Mouse (Mus musculus): ENCODE results near the gene Rnf186.

The Rnf186 gene

DNA sequence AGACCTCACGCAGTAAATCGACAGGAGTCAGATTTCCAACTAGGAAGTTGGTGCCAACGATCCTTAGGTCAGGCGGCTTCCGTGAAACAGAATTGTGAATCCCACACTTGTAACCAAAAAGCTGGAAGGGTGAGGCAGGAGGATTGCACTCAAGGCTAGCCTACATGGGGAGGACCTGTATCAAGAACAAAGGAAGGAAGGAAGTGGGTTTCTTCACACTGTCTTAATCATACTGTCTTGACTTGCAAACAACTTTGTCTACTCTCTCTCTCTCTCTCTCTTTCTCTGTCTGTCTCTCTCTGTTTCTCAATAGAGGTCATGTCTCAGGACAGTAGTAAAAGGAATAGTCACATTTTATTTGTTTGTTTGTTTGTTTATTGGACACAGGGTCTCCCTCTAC lies 4.2 kb upstream of the Rnf186 start:
- ChIA-PET CTCF (interaction anchor here in 1 of 4 experiments (0.9 kb wide), 1 partner anchor 19 kb away, joined by 4 read pairs; no protein-coding TSS in a partner anchor), POLR2A (interaction anchor here in 2 of 4 experiments (0.9 to 1.9 kb wide), 2 partner anchors 9 to 11 kb away, joined by 3 to 8 read pairs; no protein-coding TSS in a partner anchor)

DNA sequence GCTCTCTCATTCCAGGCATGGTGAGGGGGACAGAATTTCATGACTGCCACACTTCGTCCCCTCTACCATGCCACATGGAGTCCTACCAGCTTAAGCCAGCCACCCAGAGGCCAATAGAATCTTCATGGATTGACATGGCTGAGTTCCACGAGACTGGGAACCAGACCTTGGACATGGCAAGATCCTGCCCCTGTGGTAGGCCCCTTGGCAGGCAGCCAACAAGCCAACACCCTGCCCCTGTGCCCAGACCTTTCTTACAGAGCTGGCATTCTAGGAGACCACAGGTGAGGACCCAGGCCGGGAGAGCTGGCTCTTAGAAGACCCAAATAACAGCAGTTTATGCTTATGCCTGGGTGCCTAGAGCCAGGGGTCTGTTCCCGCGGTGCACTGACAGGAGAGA lies 1.0 kb upstream of the Rnf186 start:
- POLR2A ChIA-PET = interaction anchor here in 2 of 4 experiments (0.6 to 1.0 kb wide), 2 partner anchors 40 to 63 kb away, joined by 3 read pairs; no protein-coding TSS in a partner anchor
- CTCF ChIA-PET = interaction anchor here in 3 of 4 experiments (0.5 to 1.5 kb wide), 8 partner anchors 22 to 207 kb away, joined by 3 to 4 read pairs (median 3); no protein-coding TSS in a partner anchor

DNA sequence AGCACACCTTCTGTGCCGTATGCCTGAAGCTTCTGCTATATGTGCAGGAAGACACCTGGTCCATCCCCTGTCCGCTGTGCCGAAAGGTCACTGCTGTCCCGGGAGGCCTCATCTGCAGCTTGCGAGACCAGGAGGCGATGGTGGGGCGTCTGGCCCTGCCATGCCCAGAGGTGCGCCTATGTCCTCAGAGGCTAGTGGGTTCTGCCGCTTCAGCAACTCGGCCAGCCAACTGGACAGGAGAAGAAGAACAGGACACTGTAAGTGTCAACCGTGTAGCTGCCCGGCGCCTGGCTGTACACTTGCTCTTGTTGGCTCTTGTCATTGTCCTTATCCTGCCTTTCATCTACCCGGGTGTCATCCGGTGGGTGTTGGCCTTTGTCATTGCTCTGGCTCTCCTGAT lies 573 bp downstream of the Rnf186 start:
- CTCF ChIA-PET = interaction anchor here in 1 of 4 experiments (1.4 to 1.5 kb wide), 2 partner anchors 23 to 45 kb away, joined by 3 to 4 read pairs; no protein-coding TSS in a partner anchor
- POLR2A ChIA-PET = interaction anchor here in 1 of 4 experiments (0.5 to 0.7 kb wide), 2 partner anchors 40 to 356 kb away, joined by 3 read pairs; no protein-coding TSS in a partner anchor

DNA sequence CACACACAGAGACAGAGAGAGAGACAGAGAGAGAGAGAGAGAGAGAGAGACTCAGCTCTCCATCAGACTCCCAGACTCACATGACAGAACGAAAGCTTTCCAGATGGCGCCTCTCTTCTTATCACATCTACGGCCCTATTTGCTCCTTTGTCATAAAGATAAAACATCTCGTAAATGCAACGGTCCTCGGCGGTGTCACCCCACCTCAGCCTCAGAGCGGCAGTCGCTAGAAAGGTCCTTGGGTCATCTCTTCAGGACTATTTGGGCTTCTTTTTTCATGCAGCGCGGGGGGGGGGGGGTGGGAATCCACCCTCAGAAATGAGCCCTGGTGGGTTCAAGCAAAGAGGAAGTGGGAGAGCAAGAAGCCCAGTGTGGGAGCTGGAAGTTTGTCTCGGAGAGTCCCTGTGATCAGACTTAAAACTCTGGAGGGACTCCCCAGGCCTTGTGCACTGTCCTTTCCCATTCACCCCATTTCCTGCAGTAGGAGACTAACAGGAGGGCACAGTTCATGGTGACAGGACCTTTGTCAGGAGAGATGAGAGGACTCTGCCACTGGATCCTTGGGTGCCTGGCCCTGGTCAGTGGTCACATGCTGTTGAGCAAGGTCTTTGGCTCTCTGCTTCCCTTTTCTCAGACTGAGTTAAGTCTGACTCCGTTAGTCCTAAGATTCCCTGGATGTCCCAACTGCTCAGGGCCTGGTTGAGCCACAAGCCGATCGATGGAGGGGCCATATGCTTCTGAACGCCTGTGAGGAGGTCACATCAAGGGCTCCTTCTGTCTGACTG lies 2.1 kb downstream of the Rnf186 start:
- CTCF ChIA-PET = interaction anchor here in 1 of 4 experiments (0.6 to 0.7 kb wide), 2 partner anchors 526 to 588 kb away, joined by 3 read pairs; no protein-coding TSS in a partner anchor

DNA sequence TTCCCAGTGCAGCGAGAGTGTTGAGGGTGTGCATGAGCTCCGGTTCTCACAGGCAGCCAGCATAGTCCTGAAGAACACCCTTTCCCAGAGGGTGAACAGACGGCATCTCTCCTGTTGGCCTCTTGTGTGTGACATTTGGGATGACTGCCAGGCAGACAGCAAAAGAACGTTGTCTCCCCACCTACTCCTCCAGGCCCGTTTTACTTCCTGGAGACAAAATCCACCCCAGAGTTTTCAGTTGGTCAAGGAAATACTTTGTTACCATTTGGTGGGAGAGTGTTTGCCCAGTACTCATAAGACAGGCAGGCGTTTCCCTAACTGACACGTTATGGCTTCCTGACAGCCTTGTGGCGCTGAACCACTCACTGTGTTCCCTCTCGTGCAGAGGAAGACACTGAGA lies 2.8 kb downstream of the Rnf186 start:
- POLR2A ChIA-PET = interaction anchor here in 1 of 4 experiments (0.5 kb wide), 1 partner anchor 362 kb away, joined by 5 read pairs; no protein-coding TSS in a partner anchor
- CTCF ChIA-PET = no interaction called here

More for the DNA sequence above, 2.1 kb downstream of the Rnf186 start:
- POLR2A ChIA-PET = no interaction called here

DNA sequence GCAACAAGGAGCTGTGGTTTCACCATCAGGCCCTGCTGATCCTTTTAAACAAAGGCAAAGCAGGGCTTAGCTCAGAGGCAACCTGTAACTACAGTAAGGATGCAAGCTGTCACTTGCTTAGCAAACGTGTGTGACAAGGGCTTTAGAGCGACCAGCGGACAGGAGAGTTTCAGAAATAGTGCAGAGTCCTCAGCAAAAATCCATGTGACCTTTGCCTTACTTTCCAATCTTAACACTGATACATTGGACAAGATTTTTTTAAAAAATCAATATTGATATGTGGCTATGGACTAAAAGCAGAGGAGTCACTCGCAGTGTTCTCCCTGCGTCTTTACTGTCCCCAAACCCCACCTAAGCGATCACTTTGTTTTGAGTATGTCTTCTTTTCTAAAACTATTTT lies 4.5 kb downstream of the Rnf186 start:
- ChIA-PET CTCF (interaction anchor here (0.5 to 1.1 kb wide), 10 partner anchors 11 to 1825 kb away, joined by 3 to 7 read pairs (median 3); no protein-coding TSS in a partner anchor), POLR2A (interaction anchor here in 3 of 4 experiments (0.5 to 5.8 kb wide), 42 partner anchors 8 to 599 kb away, joined by 3 to 62 read pairs (median 4); partner anchors contain the start of genes Minos1 (in 1 of the 3) and Otud3 (in 1 of the 3))

DNA sequence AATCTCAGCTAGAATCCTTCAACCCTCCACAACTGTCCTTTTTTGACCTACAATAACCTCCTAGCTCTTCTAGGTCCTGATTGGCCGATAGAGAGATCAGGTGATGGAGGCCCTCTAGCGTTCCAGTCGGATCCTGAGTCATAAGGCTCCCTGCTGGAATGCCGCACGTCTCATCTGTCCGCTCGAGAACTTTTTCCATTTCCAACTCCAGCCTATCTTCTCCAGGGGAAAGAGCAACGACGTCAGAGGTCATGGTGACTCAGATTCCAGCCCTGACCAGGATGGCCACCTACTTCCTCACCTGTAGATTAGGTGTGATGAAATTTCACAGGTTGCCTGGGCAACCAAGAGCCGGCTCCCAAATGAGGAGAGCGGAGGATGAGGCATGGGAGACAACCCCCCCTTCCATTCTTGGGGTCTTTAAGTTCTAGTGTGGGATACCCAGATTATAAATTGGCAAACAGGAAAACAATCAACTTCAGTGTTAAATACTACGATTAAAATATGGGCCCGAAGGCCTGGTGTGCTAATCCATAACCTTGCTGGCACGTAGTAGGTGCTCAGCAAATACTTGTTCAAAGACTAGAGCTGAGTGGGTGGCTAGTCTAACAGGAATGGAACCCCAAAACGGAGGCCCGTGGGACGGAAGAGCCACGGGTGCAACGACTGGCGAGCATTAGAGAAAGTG lies 5.4 kb downstream of the Rnf186 start:
- POLR2A ChIA-PET = interaction anchor here in 3 of 4 experiments (0.5 to 5.8 kb wide), 51 partner anchors 8 to 599 kb away, joined by 3 to 62 read pairs (median 4); partner anchors contain the start of genes Minos1 (in 1 of the 3) and Otud3 (in 1 of the 3)
- CTCF ChIA-PET = interaction anchor here (0.6 to 1.4 kb wide), 11 partner anchors 23 to 1824 kb away, joined by 3 to 5 read pairs (median 3); no protein-coding TSS in a partner anchor

DNA sequence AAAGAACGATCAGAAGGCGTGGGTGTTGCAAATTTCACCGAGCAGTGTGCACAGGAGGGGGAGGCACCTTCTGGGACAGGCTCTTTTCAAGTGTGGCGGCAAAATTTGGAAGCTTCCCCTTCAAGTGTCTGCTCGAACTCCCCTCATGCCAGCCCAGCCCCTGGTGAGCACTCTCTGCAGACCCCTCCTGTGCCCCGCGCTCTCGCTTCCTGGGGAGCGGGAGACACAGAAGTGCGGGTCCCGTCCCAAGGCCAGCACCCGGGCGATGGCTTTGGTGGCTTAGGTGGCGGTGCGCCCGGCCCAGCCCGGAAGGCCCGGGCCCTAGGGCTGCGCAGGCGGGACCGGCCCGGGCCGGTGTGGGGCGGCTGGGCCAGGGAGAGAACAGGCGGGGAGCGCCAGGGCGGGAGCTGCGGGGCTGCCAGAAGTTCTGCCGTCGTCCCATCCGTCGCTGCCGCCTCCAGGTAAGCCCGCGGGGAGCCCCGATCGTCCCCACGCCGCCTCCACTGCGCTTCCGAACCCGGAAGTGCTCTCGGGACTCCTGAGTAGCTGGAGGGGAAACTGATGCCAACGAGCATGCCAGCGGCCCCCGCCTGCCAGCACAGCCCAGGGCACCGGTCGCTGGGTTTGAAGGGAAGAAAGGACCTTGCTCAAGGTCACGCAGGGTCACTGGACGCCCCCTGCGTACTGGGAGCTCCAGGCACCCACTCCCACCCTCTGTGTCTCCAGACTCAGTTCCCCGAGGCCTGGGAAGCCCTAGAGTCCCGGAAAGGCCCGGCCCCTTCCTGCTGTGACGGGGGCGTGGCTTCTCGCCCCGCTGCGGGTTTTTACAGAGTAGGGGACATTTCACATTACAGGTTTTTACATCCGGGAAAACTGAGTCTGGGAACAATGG lies 6.2 kb downstream of the Rnf186 start, which contains the start of gene Tmco4:
Gene Tmco4, plus strand, starts transcription at position 62 of the 892 bp plus-strand sequence.
- ChIA-PET CTCF (interaction anchor here in 3 of 4 experiments (0.6 to 1.4 kb wide), 7 partner anchors 30 to 279 kb away, joined by 3 to 5 read pairs (median 4); no protein-coding TSS in a partner anchor), POLR2A (interaction anchor here in 3 of 4 experiments (0.5 to 5.8 kb wide), 31 partner anchors 8 to 851 kb away, joined by 3 to 62 read pairs (median 5); partner anchors contain the start of genes Capzb (in 1 of the 3) and Minos1 (in 1 of the 3))

DNA sequence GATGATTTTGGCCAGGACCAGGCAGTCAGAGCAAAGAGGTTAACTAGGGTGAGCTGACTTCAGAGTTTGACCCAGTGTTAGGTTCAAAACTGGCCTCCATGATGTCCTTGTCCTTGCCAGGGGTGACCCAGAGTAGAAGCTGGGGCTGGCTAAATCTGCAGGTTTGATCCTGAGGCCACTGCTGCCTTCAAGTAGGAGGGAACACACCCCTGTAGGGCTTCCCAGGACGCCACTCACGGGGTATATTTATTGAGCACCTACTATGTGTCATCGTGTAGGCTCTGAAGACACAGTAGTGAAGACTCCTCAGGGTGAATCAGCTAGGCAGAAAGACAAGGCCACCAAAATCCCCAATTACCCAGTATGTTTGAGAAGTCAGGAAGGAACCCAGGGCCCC lies 6.8 kb downstream of the Rnf186 start:
- POLR2A ChIA-PET = interaction anchor here in 3 of 4 experiments (0.5 to 5.8 kb wide), 24 partner anchors 8 to 851 kb away, joined by 3 to 62 read pairs (median 5); partner anchors contain the start of genes Capzb (in 1 of the 3) and Minos1 (in 1 of the 3)
- CTCF ChIA-PET = interaction anchor here in 2 of 4 experiments (0.6 to 1.4 kb wide), 6 partner anchors 30 to 278 kb away, joined by 3 to 5 read pairs (median 4); no protein-coding TSS in a partner anchor

DNA sequence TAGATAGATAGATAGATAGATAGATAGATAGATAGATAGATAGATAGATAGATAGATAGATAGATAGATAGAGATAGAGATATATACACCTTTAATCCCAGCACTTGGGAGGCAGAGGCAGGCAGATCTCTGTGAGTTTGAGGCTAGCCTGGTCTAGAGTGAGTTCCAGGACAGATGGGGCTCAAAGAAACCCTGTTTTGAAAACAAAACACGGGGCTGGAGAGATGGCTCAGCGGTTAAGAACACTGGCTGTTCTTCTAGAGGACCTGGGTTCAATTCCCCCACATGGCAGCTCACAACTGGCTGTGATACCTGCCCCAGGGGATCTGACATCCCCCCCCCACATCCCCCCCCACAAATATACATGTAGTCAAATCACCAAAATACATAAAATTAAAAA lies 7.6 kb downstream of the Rnf186 start:
- ChIA-PET POLR2A (interaction anchor here (0.6 to 5.8 kb wide), 5 partner anchors 31 to 716 kb away, joined by 3 to 62 read pairs (median 5); no protein-coding TSS in a partner anchor), CTCF (interaction anchor here in 3 of 4 experiments (0.6 to 1.5 kb wide), 4 partner anchors 18 to 435 kb away, joined by 3 to 7 read pairs (median 4); no protein-coding TSS in a partner anchor)

DNA sequence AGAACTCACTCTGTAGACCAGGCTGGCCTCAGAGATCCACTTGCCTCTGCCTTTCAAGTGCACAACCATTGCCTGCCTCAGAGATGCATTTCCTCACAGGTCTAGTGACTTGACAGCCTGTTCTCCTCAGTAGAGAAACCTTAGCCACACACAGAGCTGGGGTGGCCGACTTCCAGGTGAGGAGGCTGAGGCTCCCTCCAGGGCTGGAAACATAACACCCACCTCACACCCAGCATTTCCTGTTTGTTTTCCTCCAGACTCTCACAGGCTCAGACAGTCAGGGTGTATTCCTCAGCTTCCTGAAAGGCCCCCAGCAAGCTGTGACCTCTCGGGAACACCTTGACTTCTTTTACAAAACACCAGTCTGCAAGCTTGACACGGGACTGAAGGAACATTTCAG lies 8.3 kb downstream of the Rnf186 start:
- CTCF ChIA-PET = interaction anchor here in 3 of 4 experiments (0.6 to 1.5 kb wide), 4 partner anchors 18 to 435 kb away, joined by 3 to 7 read pairs (median 4); no protein-coding TSS in a partner anchor

DNA sequence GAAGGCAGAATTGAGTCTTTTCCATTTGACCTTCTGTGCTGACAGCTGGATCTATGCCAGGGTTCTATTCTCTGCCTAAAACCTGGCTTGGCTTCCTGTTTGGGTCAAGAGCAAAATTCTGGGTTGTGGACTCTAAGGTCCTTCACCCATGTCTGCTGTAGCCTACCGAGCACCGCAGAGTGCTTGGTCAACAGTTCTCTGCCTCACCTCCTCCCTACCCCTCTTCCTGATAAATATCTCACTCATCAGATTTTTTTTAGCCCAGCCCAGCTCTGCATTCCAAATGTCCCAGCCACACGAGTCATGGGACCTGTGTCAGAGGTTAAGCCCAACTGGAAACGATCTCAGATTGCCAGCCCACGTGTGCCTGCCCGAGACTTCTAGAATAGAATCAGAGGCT lies 9.1 kb downstream of the Rnf186 start:
- POLR2A ChIA-PET = interaction anchor here in 3 of 4 experiments (0.6 to 5.8 kb wide), 5 partner anchors 31 to 716 kb away, joined by 3 to 62 read pairs (median 3); no protein-coding TSS in a partner anchor

More for the DNA sequence above, 8.3 kb downstream of the Rnf186 start:
- POLR2A ChIA-PET = interaction anchor here (0.6 to 5.8 kb wide), 7 partner anchors 31 to 1028 kb away, joined by 3 to 62 read pairs (median 4); no protein-coding TSS in a partner anchor

DNA sequence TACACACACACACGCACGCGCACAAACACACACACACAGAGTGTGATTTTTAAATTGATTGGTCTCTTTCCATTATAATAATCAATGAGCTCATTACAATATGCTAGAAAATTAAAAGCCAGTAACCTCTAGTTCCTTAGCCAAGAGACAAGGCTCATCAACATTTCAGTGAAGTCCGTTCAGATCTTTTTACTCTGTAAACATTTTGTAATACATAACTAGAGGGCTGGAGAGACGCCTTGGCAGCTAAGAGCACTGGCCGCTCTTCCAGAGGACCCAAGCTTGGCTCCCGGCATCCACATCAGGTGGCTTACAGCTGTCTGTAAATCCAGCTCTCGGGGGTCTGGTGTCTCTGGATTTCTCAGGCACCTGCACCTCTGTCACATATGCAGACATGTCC lies 13.1 kb downstream of the Rnf186 start:
- POLR2A ChIA-PET = interaction anchor here in 3 of 4 experiments (0.6 to 4.6 kb wide), 11 partner anchors 8 to 276 kb away, joined by 3 to 18 read pairs (median 3); partner anchors contain the start of gene Tmco4 (in 1 of the 3)
- CTCF ChIA-PET = interaction anchor here in 2 of 4 experiments (0.7 to 1.9 kb wide), 3 partner anchors 10 to 66 kb away, joined by 3 to 7 read pairs (median 3); partner anchors contain the start of gene Otud3 (in 1 of the 2)

More for the DNA sequence above, 9.1 kb downstream of the Rnf186 start:
- CTCF ChIA-PET = interaction anchor here (0.6 to 0.7 kb wide), 4 partner anchors 24 to 627 kb away, joined by 3 to 4 read pairs (median 3); partner anchors contain the start of gene Gm21969 (in 1 of the 4)

DNA sequence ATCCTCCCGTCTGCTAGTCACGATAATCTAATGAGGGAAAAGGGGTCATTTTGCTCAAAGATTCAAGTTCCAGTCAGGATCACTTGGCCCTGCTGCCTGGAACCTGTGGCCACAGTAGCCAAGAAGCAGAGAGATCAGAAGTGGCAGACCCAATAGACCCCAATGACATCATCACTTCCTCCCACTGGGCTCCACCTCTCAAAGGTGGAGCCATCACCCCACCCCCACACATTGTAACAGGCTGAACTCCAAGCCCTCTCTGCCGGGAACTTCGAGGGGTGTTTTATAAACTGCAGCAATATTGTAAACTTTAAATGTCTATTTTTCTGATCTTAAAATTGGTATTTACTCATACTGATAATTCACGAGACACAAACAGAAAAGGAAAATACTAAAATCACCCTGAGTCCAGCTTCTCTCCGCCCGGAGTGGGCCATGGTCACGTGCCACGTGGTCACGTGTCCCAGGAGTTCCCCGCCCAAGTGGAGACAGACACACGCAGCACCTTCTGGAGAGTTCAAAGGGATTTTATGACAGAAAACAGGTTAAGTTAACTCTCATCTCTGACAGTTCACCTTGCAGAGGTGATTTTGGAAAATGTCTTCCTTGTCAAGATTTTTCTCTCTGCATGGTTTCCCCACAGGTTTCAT lies 14.0 kb downstream of the Rnf186 start:
- POLR2A ChIA-PET = interaction anchor here in 3 of 4 experiments (0.6 to 4.6 kb wide), 16 partner anchors 9 to 277 kb away, joined by 3 to 18 read pairs (median 3); partner anchors contain the start of gene Tmco4 (in 2 of the 3)
- CTCF ChIA-PET = interaction anchor here in 3 of 4 experiments (0.7 to 1.9 kb wide), 6 partner anchors 9 to 67 kb away, joined by 3 to 7 read pairs (median 3); partner anchors contain the start of gene Otud3 (in 1 of the 3)

DNA sequence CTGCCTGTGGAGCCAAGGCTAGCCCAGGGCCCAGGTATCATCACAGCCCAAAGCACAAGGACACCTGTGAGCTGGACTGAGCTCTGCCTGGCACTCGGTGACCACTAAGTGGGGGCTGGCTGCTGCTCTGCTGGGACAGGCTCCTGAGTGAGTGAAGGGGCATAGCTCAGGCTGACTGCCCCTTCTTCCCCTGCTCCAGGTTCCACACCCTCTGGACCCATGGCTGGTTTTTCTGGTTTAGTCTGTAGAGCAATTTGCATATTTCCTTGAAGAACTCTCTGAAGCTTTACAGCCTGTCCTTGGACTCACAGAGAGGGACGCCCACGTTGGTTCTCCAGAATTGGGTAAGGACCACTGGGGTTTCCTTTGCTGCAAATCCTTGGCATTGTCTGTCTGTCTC lies 16.5 kb downstream of the Rnf186 start:
- CTCF ChIA-PET = interaction anchor here in 2 of 4 experiments (1.2 to 1.3 kb wide), 3 partner anchors 13 to 62 kb away, joined by 3 to 6 read pairs (median 4); no protein-coding TSS in a partner anchor

More for the DNA sequence above, 16.5 kb downstream of the Rnf186 start:
- POLR2A ChIA-PET = interaction anchor here in 3 of 4 experiments (0.6 to 4.6 kb wide), 7 partner anchors 10 to 36 kb away, joined by 3 to 18 read pairs (median 4); no protein-coding TSS in a partner anchor
